Mouse (Mus musculus) gastrocnemius, adult 2 months (tissue): ENCODE results near the gene Nop10. TPM values are rescaled to one million over a fixed set of nuclear protein-coding genes. Genes with fewer than 3 reads are reported as not detected.

Source experiments
- DNase-seq: peaks from one replicate; pipeline ENCODE4 v3.0.0; 2022
- H3K27ac ChIP-seq: fragments of 200-600 bp; 2 replicates; pipeline ENCODE4 v1.8.1; 2022; ENCODE audit warnings: mild to moderate bottlenecking
- H3K4me3 ChIP-seq: fragments of 200-600 bp; 2 replicates; pipeline ENCODE4 v1.8.1; 2022; ENCODE audit warnings: mild to moderate bottlenecking, moderate library complexity
- CTCF ChIP-seq: fragments of 200-600 bp; IDR thresholded peaks from 2 replicates; pipeline ENCODE4 v1.8.1; 2022; ENCODE audit warnings: antibody characterized with exemption, mild to moderate bottlenecking, moderate library complexity
- intact Hi-C: fragments of 180-260 bp; cut with DNase I; formaldehyde crosslinking; loops from one replicate; pipeline ENCODE4 v1.15.1; 2025
- total RNA-seq, 2 experiments: library from RNA; stranded (reverse); gene quantifications; 2 replicates each; pipeline ENCODE4 v1.2.3; 2021

Gene Nop10
- total RNA-seq, 2 experiments from 2014 or later = 51.6 to 64.3 TPM

GRCm38 (mm10) chr2:112245307-112245706 lies 16.4 kb upstream of the Nop10 start:
- no peak for DNase-seq
- TF ChIP-seq CTCF = no peak
- intact Hi-C loops = no loop called here
- Histone ChIP-seq H3K27ac (no peak overlapping the region), H3K4me3 (no peak overlapping the region)

DNA sequence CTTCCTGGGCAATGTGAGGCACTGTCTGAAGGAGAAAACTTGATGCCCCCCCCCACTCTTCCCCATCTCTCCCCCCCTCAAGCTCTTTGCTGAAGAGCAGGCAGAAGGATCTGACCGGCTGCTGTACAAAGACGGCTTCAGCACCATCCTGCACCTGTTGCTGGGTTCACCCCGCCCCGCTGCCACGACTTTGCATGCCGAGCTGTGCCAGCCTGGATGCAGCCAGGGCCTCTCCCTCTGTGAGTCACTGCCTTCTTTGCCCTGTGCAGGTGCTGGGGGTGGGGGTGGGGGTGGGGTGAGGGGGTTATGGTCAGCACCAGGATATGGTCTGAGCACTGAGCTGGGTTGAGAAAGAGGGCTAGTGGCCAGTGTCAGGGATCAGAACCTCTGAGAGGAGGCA lies 15.5 kb upstream of the Nop10 start:
- TF ChIP-seq CTCF = no peak
- Histone ChIP-seq H3K27ac (no peak overlapping the region), H3K4me3 (no peak overlapping the region)
- intact Hi-C loops = no loop called here
- DNase-seq = no peak

DNA sequence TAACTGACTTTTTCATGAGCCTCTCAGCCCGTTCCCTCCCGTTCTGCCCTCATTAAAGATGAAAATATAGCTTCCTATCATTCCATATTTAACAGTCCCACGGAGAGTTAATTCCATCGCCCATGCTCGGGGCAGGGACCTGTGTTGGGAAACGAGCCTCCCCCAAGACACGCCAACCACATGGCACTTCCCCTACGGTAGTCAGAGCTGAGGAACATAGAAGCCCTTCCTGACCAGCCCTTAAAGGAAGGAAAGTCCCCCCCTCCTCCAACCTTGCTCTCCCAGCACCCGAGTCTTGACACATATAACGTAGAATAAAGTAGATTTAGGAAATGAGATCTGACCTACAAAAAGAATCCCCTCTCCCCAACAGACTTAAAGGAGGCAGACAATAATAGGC lies 14.4 kb upstream of the Nop10 start:
- intact Hi-C loops = no loop called here
- no peak for DNase-seq
- Histone ChIP-seq H3K27ac (no peak overlapping the region), H3K4me3 (no peak overlapping the region)
- no peak for TF ChIP-seq CTCF

- Histone ChIP-seq H3K4me3 (no peak overlapping the region), H3K27ac (no peak overlapping the region)
- no peak for TF ChIP-seq CTCF
- intact Hi-C loops = no loop called here
- DNase-seq = no peak
Measured at GRCm38 (mm10) chr2:112249780-112250453, 11.8 kb upstream of the Nop10 start.

- TF ChIP-seq CTCF = no peak
- Histone ChIP-seq H3K27ac (no peak overlapping the region), H3K4me3 (no peak overlapping the region)
- intact Hi-C loops = no loop called here
- no peak for DNase-seq
Measured at GRCm38 (mm10) chr2:112254675-112255515, 6.8 kb upstream of the Nop10 start.

DNA sequence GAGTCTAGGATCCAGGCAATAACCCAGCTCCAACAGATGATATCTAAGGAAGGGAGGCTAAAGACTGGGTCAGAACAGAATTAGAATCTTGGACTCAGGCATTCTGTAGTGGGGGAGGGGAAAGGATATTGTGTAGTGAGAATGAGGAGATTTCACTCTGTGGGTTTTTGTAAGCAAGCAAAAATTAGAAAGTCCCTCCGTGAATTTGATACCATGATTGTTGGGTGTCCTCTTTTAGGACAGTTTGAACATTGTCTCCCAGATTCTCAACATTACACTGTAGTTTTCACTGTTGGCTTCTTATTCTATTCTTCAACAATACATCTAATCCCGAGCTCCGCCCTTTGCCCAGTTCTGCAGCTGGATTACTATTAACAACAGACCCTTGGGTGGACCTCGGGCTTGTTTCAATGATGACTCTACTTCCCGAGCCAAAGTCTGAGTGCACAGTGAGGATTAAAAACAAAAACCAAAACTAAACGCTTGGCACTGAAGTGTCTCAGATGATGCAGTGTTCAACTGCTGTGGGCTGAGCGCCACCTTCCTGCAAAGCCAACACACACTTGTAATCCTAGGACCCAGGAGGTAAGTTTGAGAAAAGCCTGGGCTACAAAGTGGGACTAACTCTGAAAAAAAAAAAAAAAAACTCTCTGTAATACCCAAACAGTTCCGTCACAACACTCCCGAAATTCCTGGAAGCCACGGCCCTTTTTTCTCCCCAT lies 2.3 kb upstream of the Nop10 start, which contains the start of gene Nutm1:
Gene Nutm1, minus strand, starts transcription at position 51 of the 722 bp plus-strand sequence.
- intact Hi-C loops = no loop called here
- peak; percentile 21; the same call in 1 of the 2 replicates for TF ChIP-seq CTCF
- H3K4me3 ChIP-seq = no peak within 1 kb of the TSS
- peak; percentile 63 for DNase-seq
- H3K27ac ChIP-seq = no peak within 1 kb of the TSS

- H3K4me3 ChIP-seq = peak overlapping the region; percentile 71
- no peak for DNase-seq
- intact Hi-C loops = loop anchor here (5.0 to 10.0 kb wide), 2 partner anchors 72 to 219 kb away; partner anchors contain the start of gene Chrm5
- peak overlapping the region; percentile 93 for H3K27ac ChIP-seq
- TF ChIP-seq CTCF = peak; percentile 30
Measured at GRCm38 (mm10) chr2:112262779-112263295, 1.1 kb downstream of the Nop10 start.

DNA sequence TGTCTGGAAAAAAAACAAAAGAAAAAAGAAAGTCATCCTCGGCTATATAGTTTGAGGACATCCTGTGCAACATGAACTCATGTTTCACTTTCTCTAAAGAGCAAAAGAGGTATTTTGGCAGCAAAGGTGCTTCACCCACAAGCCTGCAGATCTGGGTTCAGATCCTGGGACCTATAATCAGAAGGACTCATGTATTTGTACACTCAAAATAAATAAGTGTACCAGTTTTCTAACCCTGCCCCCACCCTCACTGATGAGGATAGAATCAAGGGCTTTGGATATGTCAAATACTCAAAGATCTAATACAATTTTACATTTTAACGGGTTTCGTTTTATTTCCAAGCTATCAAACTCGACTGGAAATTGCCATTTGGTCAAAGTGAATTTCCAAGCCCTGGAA lies 2.6 kb downstream of the Nop10 start:
- TF ChIP-seq CTCF = no peak
- Histone ChIP-seq H3K4me3 (no peak overlapping the region), H3K27ac (no peak overlapping the region)
- intact Hi-C loops = loop anchor here (5.0 to 10.0 kb wide), 2 partner anchors 70 to 218 kb away; partner anchors contain the start of gene Chrm5
- DNase-seq = no peak

DNA sequence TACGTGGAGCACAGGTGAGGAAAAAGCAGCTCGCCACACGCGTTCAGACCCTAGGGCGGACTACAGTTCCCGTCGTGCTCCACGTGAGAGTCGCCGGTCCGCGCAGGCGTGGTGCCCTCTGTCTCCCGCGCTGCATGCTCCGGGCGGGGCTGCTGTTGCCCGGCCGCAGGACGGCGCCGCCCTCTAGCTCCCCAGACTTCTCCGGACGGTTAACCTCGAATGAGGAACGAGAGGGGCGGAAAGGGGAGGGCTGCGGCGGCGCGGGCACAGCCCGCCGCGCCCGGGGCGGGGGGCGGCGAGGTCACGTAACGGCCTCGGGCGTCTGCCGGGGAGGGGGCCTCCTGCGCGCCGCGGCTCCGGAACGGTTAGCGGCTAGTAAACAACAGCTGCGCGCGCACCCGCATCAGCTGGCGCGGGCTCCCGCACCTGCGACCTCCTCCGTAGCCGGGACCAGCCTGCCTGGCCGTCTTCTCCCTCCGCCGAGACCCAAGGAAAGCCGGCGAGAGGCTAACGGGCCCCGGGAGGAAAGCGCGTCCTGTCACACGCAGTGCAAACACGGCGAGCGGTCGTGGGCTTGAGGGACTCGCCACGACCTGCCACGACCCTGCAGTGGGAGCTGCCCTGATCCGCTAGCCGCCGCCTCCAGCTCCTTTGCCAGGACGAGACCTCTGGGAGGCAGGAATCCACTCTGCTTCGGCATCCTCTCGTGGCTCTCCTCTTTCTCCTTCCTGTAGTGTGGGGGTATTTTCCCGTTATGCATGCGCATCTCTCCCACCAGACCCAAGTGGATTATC lies 3.9 kb downstream of the Nop10 start, which contains the start of gene Slc12a6:
Gene Slc12a6, plus strand, starts transcription at position 378 of the 794 bp plus-strand sequence.
- H3K4me3 ChIP-seq = peak within 1 kb of the TSS; percentile 93
- peak; percentile 97 for DNase-seq
- peak within 1 kb of the TSS; percentile 99 for H3K27ac ChIP-seq
- intact Hi-C loops = loop anchor here (5.0 to 10.0 kb wide), 2 partner anchors 69 to 102 kb away; partner anchors contain the start of gene Emc4
- peak; percentile 26; the same call in 1 of the 2 replicates for TF ChIP-seq CTCF

- Histone ChIP-seq H3K4me3 (peak within 1 kb of the TSS; percentile 93), H3K27ac (peak within 1 kb of the TSS; percentile 99)
- peak; percentile 77 for DNase-seq
- TF ChIP-seq CTCF = no peak
- intact Hi-C loops = loop anchor here (5.0 to 10.0 kb wide), 2 partner anchors 69 to 101 kb away; partner anchors contain the start of gene Emc4
Measured at GRCm38 (mm10) chr2:112266242-112266592, 4.5 kb downstream of the Nop10 start, which contains the start of gene Gm21985. TSS of gene Gm21985 (plus strand) at chr2:112266314.

- intact Hi-C loops = loop anchor here (5.0 to 10.0 kb wide), 2 partner anchors 68 to 101 kb away; partner anchors contain the start of gene Emc4
- peak overlapping the region; percentile 93 for H3K4me3 ChIP-seq
- H3K27ac ChIP-seq = peak overlapping the region; percentile 99
- peak; percentile 58 for DNase-seq
- no peak for TF ChIP-seq CTCF
Measured at GRCm38 (mm10) chr2:112266780-112267179, 5.1 kb downstream of the Nop10 start.
